Mouse (Mus musculus): ENCODE measurements around the gene Fggy. TPM values are rescaled to one million over a fixed set of nuclear protein-coding genes. Genes with fewer than 3 reads are reported as not detected.

The Fggy gene
- polyA plus RNA-seq, 1 experiment from 2014 or later = 7.9 TPM

- ATAC-seq (replicated peaks; ENCODE audit: low FRiP score) = no peak
- H3K9me3 ChIP-seq (ENCODE audit: control insufficient read depth, low read length) = no peaks in the 10 kb centered on the region
Observed at GRCm38 (mm10) chr4:95778528-95778927, 221.2 kb downstream of the Fggy start.

GRCm38 (mm10) chr4:95784146-95784895 lies 227.0 kb downstream of the Fggy start:
- no peaks in the 10 kb centered on the region for H3K27me3 ChIP-seq (replicated peaks; ENCODE audit: control insufficient read depth, insufficient read depth, low read length)
- ATAC-seq (replicated peaks; ENCODE audit: low FRiP score) (no peak), DNase-seq (ENCODE audit: low spot score) (no peak)
- 74% methylated on average over 4 of the region's 4 CpGs for WGBS
- no peak overlapping the region for H3K27ac ChIP-seq (ENCODE audit: low read depth, low read length)
- H3K4me2 ChIP-seq = no peak overlapping the region
- no peaks in the 10 kb centered on the region for H3K4me1 ChIP-seq (replicated peaks; ENCODE audit: control insufficient read depth, insufficient read depth, low read length)
- H3K36me3 ChIP-seq (ENCODE audit: control insufficient read depth, insufficient read depth, low read length) = no peaks in the 10 kb centered on the region
- H3K4me3 ChIP-seq (ENCODE audit: low read depth, low read length) = no peak overlapping the region
- H3K9ac ChIP-seq (ENCODE audit: low read depth, low read length) = no peak overlapping the region
- no peaks in the 10 kb centered on the region for H3K9me3 ChIP-seq (ENCODE audit: control insufficient read depth, low read length)

More at GRCm38 (mm10) chr4:95778528-95778927, 221.2 kb downstream of the Fggy start:
- Histone ChIP-seq H3K4me2 (no peak overlapping the region), H3K9ac (ENCODE audit: low read depth, low read length) (no peak overlapping the region), H3K27me3 (replicated peaks; ENCODE audit: control insufficient read depth, insufficient read depth, low read length) (no peaks in the 10 kb centered on the region), H3K36me3 (ENCODE audit: control insufficient read depth, insufficient read depth, low read length) (no peaks in the 10 kb centered on the region), H3K4me3 (ENCODE audit: low read depth, low read length) (no peak overlapping the region), H3K27ac (ENCODE audit: low read depth, low read length) (no peak overlapping the region), H3K4me1 (replicated peaks; ENCODE audit: control insufficient read depth, insufficient read depth, low read length) (no peaks in the 10 kb centered on the region)
- WGBS = 87% methylated on average over 4 of the region's 4 CpGs
- no peak for DNase-seq (ENCODE audit: low spot score)

GRCm38 (mm10) chr4:95787609-95788008 lies 230.3 kb downstream of the Fggy start:
- Histone ChIP-seq H3K27ac (ENCODE audit: low read depth, low read length) (no peak overlapping the region), H3K36me3 (ENCODE audit: control insufficient read depth, insufficient read depth, low read length) (no peaks in the 10 kb centered on the region), H3K4me1 (replicated peaks; ENCODE audit: control insufficient read depth, insufficient read depth, low read length) (no peaks in the 10 kb centered on the region), H3K4me2 (no peak overlapping the region), H3K4me3 (ENCODE audit: low read depth, low read length) (no peak overlapping the region), H3K9me3 (ENCODE audit: control insufficient read depth, low read length) (no peaks in the 10 kb centered on the region), H3K9ac (ENCODE audit: low read depth, low read length) (no peak overlapping the region), H3K27me3 (replicated peaks; ENCODE audit: control insufficient read depth, insufficient read depth, low read length) (no peaks in the 10 kb centered on the region)
- no peak for ATAC-seq (replicated peaks; ENCODE audit: low FRiP score)
- WGBS = 55% methylated on average over 2 of the region's 2 CpGs
- no peak for DNase-seq (ENCODE audit: low spot score)

GRCm38 (mm10) chr4:95788867-95789266 lies 231.6 kb downstream of the Fggy start:
- H3K4me1 ChIP-seq (replicated peaks; ENCODE audit: control insufficient read depth, insufficient read depth, low read length) = no peaks in the 10 kb centered on the region
- H3K27ac ChIP-seq (ENCODE audit: low read depth, low read length) = no peak overlapping the region
- H3K4me3 ChIP-seq (ENCODE audit: low read depth, low read length) = no peak overlapping the region
- H3K36me3 ChIP-seq (ENCODE audit: control insufficient read depth, insufficient read depth, low read length) = no peaks in the 10 kb centered on the region
- 63% methylated on average over 2 of the region's 2 CpGs for WGBS
- H3K9ac ChIP-seq (ENCODE audit: low read depth, low read length) = no peak overlapping the region
- H3K9me3 ChIP-seq (ENCODE audit: control insufficient read depth, low read length) = no peaks in the 10 kb centered on the region
- ATAC-seq (replicated peaks; ENCODE audit: low FRiP score) (no peak), DNase-seq (ENCODE audit: low spot score) (no peak)
- no peaks in the 10 kb centered on the region for H3K27me3 ChIP-seq (replicated peaks; ENCODE audit: control insufficient read depth, insufficient read depth, low read length)
- no peak overlapping the region for H3K4me2 ChIP-seq

- Histone ChIP-seq H3K4me3 (ENCODE audit: low read depth, low read length) (no peak overlapping the region), H3K27ac (ENCODE audit: low read depth, low read length) (no peak overlapping the region), H3K9me3 (ENCODE audit: control insufficient read depth, low read length) (no peaks in the 10 kb centered on the region), H3K9ac (ENCODE audit: low read depth, low read length) (no peak overlapping the region), H3K36me3 (ENCODE audit: control insufficient read depth, insufficient read depth, low read length) (no peaks in the 10 kb centered on the region), H3K27me3 (replicated peaks; ENCODE audit: control insufficient read depth, insufficient read depth, low read length) (no peaks in the 10 kb centered on the region), H3K4me2 (no peak overlapping the region), H3K4me1 (replicated peaks; ENCODE audit: control insufficient read depth, insufficient read depth, low read length) (no peaks in the 10 kb centered on the region)
- DNase-seq (ENCODE audit: low spot score) (no peak), ATAC-seq (replicated peaks; ENCODE audit: low FRiP score) (no peak)
- 78% methylated on average over 3 of the region's 3 CpGs for WGBS
Observed at GRCm38 (mm10) chr4:95791913-95792475, 234.7 kb downstream of the Fggy start.

GRCm38 (mm10) chr4:95793647-95794328 lies 236.5 kb downstream of the Fggy start:
- Histone ChIP-seq H3K9me3 (ENCODE audit: control insufficient read depth, low read length) (no peaks in the 10 kb centered on the region), H3K36me3 (ENCODE audit: control insufficient read depth, insufficient read depth, low read length) (no peaks in the 10 kb centered on the region), H3K4me1 (replicated peaks; ENCODE audit: control insufficient read depth, insufficient read depth, low read length) (no peaks in the 10 kb centered on the region), H3K9ac (ENCODE audit: low read depth, low read length) (no peak overlapping the region), H3K27ac (ENCODE audit: low read depth, low read length) (no peak overlapping the region), H3K4me2 (no peak overlapping the region), H3K27me3 (replicated peaks; ENCODE audit: control insufficient read depth, insufficient read depth, low read length) (no peaks in the 10 kb centered on the region), H3K4me3 (ENCODE audit: low read depth, low read length) (no peak overlapping the region)
- DNase-seq (ENCODE audit: low spot score) (no peak), ATAC-seq (replicated peaks; ENCODE audit: low FRiP score) (no peak; the same call in 1 of the 2 replicates)
- WGBS = 54% methylated on average over 7 of the region's 7 CpGs

- Histone ChIP-seq H3K4me3 (ENCODE audit: low read depth, low read length) (no peak overlapping the region), H3K9me3 (ENCODE audit: control insufficient read depth, low read length) (no peaks in the 10 kb centered on the region), H3K4me1 (replicated peaks; ENCODE audit: control insufficient read depth, insufficient read depth, low read length) (no peaks in the 10 kb centered on the region), H3K4me2 (no peak overlapping the region), H3K36me3 (ENCODE audit: control insufficient read depth, insufficient read depth, low read length) (no peaks in the 10 kb centered on the region), H3K9ac (ENCODE audit: low read depth, low read length) (no peak overlapping the region), H3K27me3 (replicated peaks; ENCODE audit: control insufficient read depth, insufficient read depth, low read length) (no peaks in the 10 kb centered on the region), H3K27ac (ENCODE audit: low read depth, low read length) (no peak overlapping the region)
- DNase-seq (ENCODE audit: low spot score) (no peak), ATAC-seq (replicated peaks; ENCODE audit: low FRiP score) (no peak; the same call in 1 of the 2 replicates)
- WGBS = 56% methylated on average over 6 of the region's 6 CpGs
Observed at GRCm38 (mm10) chr4:95794651-95795050, 237.3 kb downstream of the Fggy start.

GRCm38 (mm10) chr4:95795283-95795682 lies 238.0 kb downstream of the Fggy start:
- Histone ChIP-seq H3K27me3 (replicated peaks; ENCODE audit: control insufficient read depth, insufficient read depth, low read length) (no peaks in the 10 kb centered on the region), H3K9me3 (ENCODE audit: control insufficient read depth, low read length) (no peaks in the 10 kb centered on the region), H3K9ac (ENCODE audit: low read depth, low read length) (no peak overlapping the region), H3K4me3 (ENCODE audit: low read depth, low read length) (no peak overlapping the region), H3K27ac (ENCODE audit: low read depth, low read length) (no peak overlapping the region), H3K4me1 (replicated peaks; ENCODE audit: control insufficient read depth, insufficient read depth, low read length) (no peaks in the 10 kb centered on the region), H3K4me2 (no peak overlapping the region), H3K36me3 (ENCODE audit: control insufficient read depth, insufficient read depth, low read length) (no peaks in the 10 kb centered on the region)
- 63% methylated on average over 2 of the region's 2 CpGs for WGBS
- ATAC-seq (replicated peaks; ENCODE audit: low FRiP score) = no peak
- DNase-seq (ENCODE audit: low spot score) = no peak
